Mouse (Mus musculus) cortical plate, adult 2 months (tissue): Measurements from ENCODE around the gene Tank.

Source experiments
- CTCF ChIP-seq: fragments of 200-500 bp; IDR thresholded peaks from 2 replicates; pipeline ENCODE4 v1.5.1; 2011; ENCODE audit warnings: mild to moderate bottlenecking, control low read depth, low read length; ENCODE audit not compliant: insufficient read depth; ENCODE audit errors: extremely low read depth
- POLR2A ChIP-seq: fragments of 200-500 bp; IDR thresholded peaks from 2 replicates; pipeline ENCODE4 v1.6.1; 2011; ENCODE audit warnings: mild to moderate bottlenecking, low read length, control low read depth; ENCODE audit not compliant: insufficient read depth; ENCODE audit errors: extremely low read depth

DNA sequence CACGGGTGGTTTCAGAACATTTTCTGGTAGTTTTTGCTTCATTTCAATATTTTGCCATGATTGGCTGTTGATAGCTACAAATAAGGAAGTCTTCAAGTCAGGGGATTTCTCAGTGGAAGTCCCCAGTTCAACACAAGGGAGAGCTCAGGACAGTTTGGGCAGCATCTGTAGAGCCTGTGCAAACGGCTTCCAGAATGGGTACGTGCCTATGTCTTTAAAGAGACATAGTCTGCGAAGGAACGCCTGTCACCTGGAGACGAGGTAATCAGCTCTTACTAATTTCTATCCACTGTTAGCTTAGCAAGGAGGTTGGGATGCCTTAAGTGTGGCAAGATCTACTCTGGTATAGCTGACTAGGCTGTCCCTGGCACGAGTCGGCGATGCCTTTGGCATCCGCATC lies at the start of gene Tank:
- TF ChIP-seq CTCF: no peak
- no peak for TF ChIP-seq POLR2A
